Mouse (Mus musculus): ENCODE results near the gene Tssk6.
"Not testable (repeated sequence)": the region's sequence is repeated elsewhere in the genome, so short reads cannot be mapped to it uniquely, and the experiment has no call there.

Gene Tssk6

DNA sequence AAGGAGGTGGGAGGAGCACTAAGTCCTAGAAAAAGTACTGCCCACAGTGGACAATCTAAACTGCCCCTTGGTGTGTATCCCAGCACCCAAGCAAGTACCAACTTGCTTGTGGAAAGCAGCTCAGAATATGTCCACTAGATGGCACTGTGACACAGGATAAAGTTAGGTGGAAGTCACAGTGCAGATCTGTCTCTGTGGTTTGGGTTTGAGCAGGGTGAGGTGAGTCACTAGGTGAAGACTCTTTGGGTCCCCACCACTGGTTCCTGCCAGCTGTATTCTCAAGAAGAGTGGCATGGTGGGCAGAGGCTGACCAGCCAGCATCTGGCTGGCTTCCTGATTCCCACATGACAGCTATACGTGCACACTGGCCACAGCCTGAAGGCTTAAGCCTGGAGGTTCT, 17.0 kb downstream of the Tssk6 start:
- peak; percentile 88 for DNase-seq (ENCODE audit: low spot score)

- DNase-seq (ENCODE audit: low spot score) = no peak
Measured at GRCm38 (mm10) chr8:69919876-69920662, 18.1 kb downstream of the Tssk6 start.

DNA sequence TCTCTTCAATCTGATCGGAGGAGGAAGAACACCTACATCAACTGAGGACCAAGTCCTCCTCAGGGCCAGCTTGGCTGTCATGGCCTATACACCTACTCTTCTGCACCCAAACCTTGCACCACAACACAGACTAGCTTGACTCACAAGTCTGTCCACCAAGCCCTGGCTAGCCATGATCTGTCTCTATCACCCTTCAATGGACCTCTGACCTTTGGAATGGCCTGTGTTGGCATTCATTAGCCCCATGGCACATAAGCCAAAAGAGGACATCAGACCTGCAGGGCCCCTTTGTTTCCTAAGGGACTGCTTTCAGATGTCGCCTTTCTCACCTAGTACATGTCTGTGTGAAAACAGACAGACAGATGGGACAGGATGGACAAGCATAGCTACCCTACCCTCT, 19.2 kb downstream of the Tssk6 start:
- DNase-seq (ENCODE audit: low spot score) = no peak

GRCm38 (mm10) chr8:69923986-69924385, 22.0 kb downstream of the Tssk6 start:
- no peak for DNase-seq (ENCODE audit: low spot score)

- no peak for DNase-seq (ENCODE audit: low spot score)
Measured at GRCm38 (mm10) chr8:69926901-69927300, 24.9 kb downstream of the Tssk6 start.

DNA sequence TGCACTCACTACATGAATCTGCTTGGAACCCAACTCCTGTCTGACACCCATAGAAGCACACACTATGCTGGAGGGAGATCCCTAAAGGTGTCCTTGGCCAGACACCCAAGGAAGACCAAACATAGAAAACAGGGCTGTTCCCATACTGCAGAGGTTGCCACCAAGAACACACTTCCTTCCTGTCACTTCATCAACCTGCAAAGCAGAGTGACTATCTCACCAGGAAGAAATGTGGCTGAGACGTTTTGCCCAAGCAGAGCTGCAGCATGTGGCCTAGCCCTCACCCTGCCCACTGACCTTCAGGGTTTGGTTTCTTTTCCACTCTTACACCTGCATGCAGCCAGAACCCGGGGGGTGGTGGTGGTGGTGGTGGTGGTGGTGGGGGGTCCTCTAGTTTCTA, 31.8 kb downstream of the Tssk6 start:
- no peak for DNase-seq (ENCODE audit: low spot score)

DNA sequence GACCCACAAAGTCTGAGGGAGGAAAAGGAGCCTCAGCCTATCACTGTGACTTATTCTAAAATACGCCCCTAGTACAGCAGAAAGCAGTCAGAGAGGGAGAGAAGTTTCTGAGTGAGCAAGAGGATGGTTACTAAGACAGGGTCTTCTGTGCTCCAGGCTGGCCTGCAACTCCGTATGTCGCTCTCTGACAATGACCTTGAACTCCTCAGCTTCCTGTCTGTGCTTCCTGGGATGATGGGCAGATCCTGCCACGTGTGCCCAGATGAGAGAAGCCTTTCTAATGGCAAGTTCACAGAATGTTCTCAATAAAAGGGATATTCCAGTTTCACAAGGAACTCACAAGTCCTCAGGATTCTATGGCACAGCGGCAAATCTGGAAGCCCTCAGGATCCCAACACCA, 32.6 kb downstream of the Tssk6 start:
- DNase-seq (ENCODE audit: low spot score) = no peak

- no peak for DNase-seq (ENCODE audit: low spot score)
Measured at GRCm38 (mm10) chr8:69935431-69935830, 33.4 kb downstream of the Tssk6 start.

- DNase-seq (ENCODE audit: low spot score) = no peak
Measured at GRCm38 (mm10) chr8:69936050-69936794, 34.2 kb downstream of the Tssk6 start.

DNA sequence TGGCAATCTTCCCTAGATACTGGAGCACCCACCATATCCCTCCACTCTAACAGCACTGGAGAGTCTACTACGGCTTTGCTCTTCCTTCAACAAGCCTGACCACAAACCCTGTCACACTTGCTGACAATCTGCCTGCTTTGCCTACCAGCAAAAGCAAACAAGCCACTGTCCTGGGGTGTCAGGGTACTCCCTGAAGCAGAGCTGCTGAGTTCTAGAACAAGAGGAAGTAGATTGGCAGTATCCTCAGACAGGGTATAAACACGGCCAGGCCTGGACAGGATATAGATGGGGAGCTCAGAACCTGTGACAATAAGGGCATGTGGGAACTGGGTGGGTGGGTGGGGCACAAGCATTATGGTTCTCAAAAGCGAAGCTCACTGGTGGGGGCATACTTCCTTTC, 35.5 kb downstream of the Tssk6 start:
- no peak for DNase-seq (ENCODE audit: low spot score)

- no peak for DNase-seq (ENCODE audit: low spot score)
Measured at GRCm38 (mm10) chr8:69938245-69938982, 36.4 kb downstream of the Tssk6 start.

- DNase-seq (ENCODE audit: low spot score) = no peak
Measured at GRCm38 (mm10) chr8:69939633-69940032, 37.6 kb downstream of the Tssk6 start.

GRCm38 (mm10) chr8:69940386-69940785, 38.4 kb downstream of the Tssk6 start:
- no peak for DNase-seq (ENCODE audit: low spot score)

DNA sequence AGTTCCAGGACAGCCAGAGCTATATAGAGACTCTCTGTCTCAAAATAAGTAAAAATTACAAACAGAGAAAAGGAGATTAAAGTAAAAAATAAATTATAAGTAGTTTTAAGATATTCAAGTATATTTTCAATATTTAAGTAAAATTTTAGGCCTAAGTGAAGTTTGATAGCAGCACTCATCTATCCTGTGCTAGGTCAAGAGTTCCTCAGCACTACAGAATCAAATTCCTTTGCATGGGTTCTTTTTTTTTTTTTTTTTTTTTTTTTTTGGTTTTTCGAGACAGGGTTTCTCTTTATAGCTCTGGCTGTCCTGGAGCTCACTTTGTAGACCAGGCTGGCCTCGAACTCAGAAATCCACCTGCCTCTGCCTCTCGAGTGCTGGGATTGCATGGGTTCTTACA, 40.5 kb downstream of the Tssk6 start:
- not testable (repeated sequence) for DNase-seq (ENCODE audit: low spot score)

- no peak for DNase-seq (ENCODE audit: low spot score)
Measured at GRCm38 (mm10) chr8:69950300-69950699, 48.3 kb downstream of the Tssk6 start.
